Mouse (Mus musculus) midbrain, embryonic 12.5 days (tissue): ENCODE measurements around the gene Wif1. TPM values are rescaled to one million over a fixed set of nuclear protein-coding genes. Genes with fewer than 3 reads are reported as not detected.
A peak's percentile ranks its signal among the peaks of the same experiment; 100 is the strongest.

Experiments used
- ATAC-seq: fragments of 200-750 bp; cut with Nextera tagmentation; 2 replicates; pipeline ENCODE4 v1.8.0; 2017; ENCODE audit warnings: low read depth, moderate TSS enrichment, moderate library complexity; ENCODE audit not compliant: low FRiP score
- H3K27ac ChIP-seq: fragments of 300-500 bp; sonication (generic); replicated peaks from 2 replicates; pipeline ENCODE4 v1.5.1; 2016; ENCODE audit warnings: mild to moderate bottlenecking
- H3K27me3 ChIP-seq: fragments of 300-500 bp; sonication (generic); 2 replicates; pipeline ENCODE4 v1.6.1; 2016; ENCODE audit warnings: mild to moderate bottlenecking
- H3K36me3 ChIP-seq: fragments of 300-500 bp; sonication (generic); 2 replicates; pipeline ENCODE4 v1.6.1; 2016
- H3K4me1 ChIP-seq: fragments of 300-500 bp; sonication (generic); 2 replicates; pipeline ENCODE4 v1.6.1; 2016
- H3K4me2 ChIP-seq: fragments of 300-500 bp; sonication (generic); replicated peaks from 2 replicates; pipeline ENCODE4 v1.6.1; 2016; ENCODE audit warnings: mild to moderate bottlenecking, moderate library complexity
- H3K4me3 ChIP-seq: fragments of 300-500 bp; sonication (generic); 2 replicates; pipeline ENCODE4 v1.5.1; 2016; ENCODE audit warnings: mild to moderate bottlenecking
- H3K9ac ChIP-seq: fragments of 300-500 bp; sonication (generic); replicated peaks from 2 replicates; pipeline ENCODE4 v1.6.1; 2016; ENCODE audit warnings: mild to moderate bottlenecking, moderate library complexity
- H3K9me3 ChIP-seq: fragments of 300-500 bp; sonication (generic); 2 replicates; pipeline ENCODE4 v1.6.1; 2016; ENCODE audit warnings: mild to moderate bottlenecking
- WGBS: fragments of 180-500 bp; shearing (Covaris S2); methylation state at CpG from one replicate; pipeline ENCODE4 v1.1.7; 2016; 5-methylcytosine and 5-hydroxymethylcytosine counted together
- polyA plus RNA-seq: library from polyadenylated mRNA; unstranded; fragments of >200 nt; fragmentation: Nextera tagmentation; extraction: Ambion mirVana; gene quantifications from 2 replicates; pipeline ENCODE4 v1.2.1, GENCODE M21; 2016

Gene Wif1
- 5.7 and 8.2 TPM in 2 replicates for polyA plus RNA-seq

- under 1% methylated on average over 49 of the region's 49 CpGs for WGBS
- peak within 1 kb of the TSS; percentile 58 for H3K9ac ChIP-seq
- no peak within 1 kb of the TSS for H3K27ac ChIP-seq
- H3K9me3 ChIP-seq, result no peaks in the 10 kb centered on the region
- peaks cover 5% of the 10 kb centered on the region; the same call in 1 of the 2 replicates for H3K4me1 ChIP-seq
- no peaks in the 10 kb centered on the region for H3K36me3 ChIP-seq
- H3K4me3 ChIP-seq, result peak within 1 kb of the TSS; percentile 51
- peak; percentile 96 for ATAC-seq
- peaks cover 35% of the 10 kb centered on the region for H3K27me3 ChIP-seq
- H3K4me2 ChIP-seq, result peak within 1 kb of the TSS; percentile 90
These were observed at the start of gene Wif1 for GRCm38 (mm10) chr10:121033826-121034568. Gene Wif1 (plus strand): TSS chr10:121033960.

GRCm38 (mm10) chr10:121002135-121002534, 31.6 kb upstream of the Wif1 start:
- Histone ChIP-seq H3K4me3 (no peak overlapping the region), H3K9ac (no peak overlapping the region), H3K27ac (no peak overlapping the region), H3K4me2 (no peak overlapping the region), H3K4me1 (no peaks in the 10 kb centered on the region), H3K36me3 (no peaks in the 10 kb centered on the region), H3K27me3 (no peaks in the 10 kb centered on the region), H3K9me3 (no peaks in the 10 kb centered on the region)
- WGBS, result 87% methylated on average over 2 of the region's 2 CpGs
- ATAC-seq, result no peak

GRCm38 (mm10) chr10:121011496-121011895, 22.3 kb upstream of the Wif1 start:
- 86% methylated on average over 4 of the region's 4 CpGs for WGBS
- ATAC-seq, result no peak
- Histone ChIP-seq H3K27me3 (no peaks in the 10 kb centered on the region), H3K9ac (no peak overlapping the region), H3K4me1 (no peaks in the 10 kb centered on the region), H3K27ac (no peak overlapping the region), H3K9me3 (no peaks in the 10 kb centered on the region; the same call in 1 of the 2 replicates), H3K36me3 (no peaks in the 10 kb centered on the region), H3K4me3 (no peak overlapping the region), H3K4me2 (no peak overlapping the region)

- H3K36me3 ChIP-seq, result no peaks in the 10 kb centered on the region
- peaks cover 6% of the 10 kb centered on the region; the same call in 1 of the 2 replicates for H3K9me3 ChIP-seq
- 96% methylated on average over 8 of the region's 8 CpGs for WGBS
- no peak overlapping the region for H3K4me2 ChIP-seq
- peaks cover 9% of the 10 kb centered on the region for H3K4me1 ChIP-seq
- H3K4me3 ChIP-seq, result no peak overlapping the region
- peak overlapping the region; percentile 49; the same call in 1 of the 2 replicates for H3K27ac ChIP-seq
- no peaks in the 10 kb centered on the region for H3K27me3 ChIP-seq
- H3K9ac ChIP-seq, result no peak overlapping the region
- no peak for ATAC-seq
These were observed 17.5 kb upstream of the Wif1 start for GRCm38 (mm10) chr10:121016291-121016690.

GRCm38 (mm10) chr10:121016711-121017503, 16.9 kb upstream of the Wif1 start:
- Histone ChIP-seq H3K27me3 (no peaks in the 10 kb centered on the region), H3K4me2 (no peak overlapping the region), H3K27ac (peak overlapping the region; percentile 49), H3K9ac (no peak overlapping the region), H3K36me3 (no peaks in the 10 kb centered on the region), H3K4me1 (peaks cover 9% of the 10 kb centered on the region), H3K9me3 (peaks cover 6% of the 10 kb centered on the region; the same call in 1 of the 2 replicates), H3K4me3 (no peak overlapping the region)
- 27% methylated on average over 18 of the region's 18 CpGs for WGBS
- no peak for ATAC-seq

- no peak overlapping the region for H3K4me2 ChIP-seq
- no peak overlapping the region for H3K27ac ChIP-seq
- no peak overlapping the region for H3K4me3 ChIP-seq
- no peaks in the 10 kb centered on the region for H3K4me1 ChIP-seq
- 57% methylated on average over 5 of the region's 5 CpGs for WGBS
- 0 out of 2 replicates have a peak, but pooled peaks cover 6% of the 10 kb centered on the region for H3K9me3 ChIP-seq
- H3K36me3 ChIP-seq, result no peaks in the 10 kb centered on the region
- ATAC-seq, result no peak
- no peak overlapping the region for H3K9ac ChIP-seq
- H3K27me3 ChIP-seq, result no peaks in the 10 kb centered on the region
These were observed 10.8 kb upstream of the Wif1 start for GRCm38 (mm10) chr10:121022951-121023350.

- peaks cover 5% of the 10 kb centered on the region; the same call in 1 of the 2 replicates for H3K4me1 ChIP-seq
- 19% methylated on average over 7 of the region's 7 CpGs for WGBS
- H3K27me3 ChIP-seq, result peaks cover 35% of the 10 kb centered on the region
- H3K4me3 ChIP-seq, result no peak overlapping the region
- no peak overlapping the region for H3K27ac ChIP-seq
- H3K36me3 ChIP-seq, result no peaks in the 10 kb centered on the region
- no peak overlapping the region for H3K9ac ChIP-seq
- H3K4me2 ChIP-seq, result no peak overlapping the region
- no peak for ATAC-seq
- H3K9me3 ChIP-seq, result no peaks in the 10 kb centered on the region
These were observed 2.0 kb upstream of the Wif1 start for GRCm38 (mm10) chr10:121031802-121032201.

GRCm38 (mm10) chr10:121033128-121033791, 500 bp upstream of the Wif1 start:
- Histone ChIP-seq H3K27me3 (peaks cover 35% of the 10 kb centered on the region), H3K9me3 (no peaks in the 10 kb centered on the region), H3K4me2 (peak overlapping the region; percentile 90), H3K4me3 (peak overlapping the region; percentile 51), H3K4me1 (peaks cover 5% of the 10 kb centered on the region; the same call in 1 of the 2 replicates), H3K27ac (no peak overlapping the region), H3K9ac (peak overlapping the region; percentile 58; the same call in 1 of the 2 replicates), H3K36me3 (no peaks in the 10 kb centered on the region)
- under 1% methylated on average over 25 of the region's 25 CpGs for WGBS
- ATAC-seq, result peak; percentile 85

GRCm38 (mm10) chr10:121034569-121034947, 798 bp downstream of the Wif1 start:
- H3K27ac ChIP-seq, result no peak overlapping the region
- H3K27me3 ChIP-seq, result peaks cover 35% of the 10 kb centered on the region
- H3K9ac ChIP-seq, result no peak overlapping the region
- ATAC-seq, result no peak
- H3K36me3 ChIP-seq, result no peaks in the 10 kb centered on the region
- no peaks in the 10 kb centered on the region for H3K9me3 ChIP-seq
- peak overlapping the region; percentile 90 for H3K4me2 ChIP-seq
- WGBS, result 23% methylated on average over 5 of the region's 5 CpGs
- peak overlapping the region; percentile 51 for H3K4me3 ChIP-seq
- H3K4me1 ChIP-seq, result peaks cover 5% of the 10 kb centered on the region; the same call in 1 of the 2 replicates

- 97% methylated on average over 4 of the region's 4 CpGs for WGBS
- no peak for ATAC-seq
These were observed 5.0 kb downstream of the Wif1 start for GRCm38 (mm10) chr10:121038556-121039284.

GRCm38 (mm10) chr10:121040911-121041310, 7.2 kb downstream of the Wif1 start:
- no peaks in the 10 kb centered on the region for H3K36me3 ChIP-seq
- peaks cover 7% of the 10 kb centered on the region for H3K27me3 ChIP-seq
- H3K4me1 ChIP-seq, result 0 out of 2 replicates have a peak, but pooled peaks cover 2% of the 10 kb centered on the region
- H3K4me3 ChIP-seq, result no peak overlapping the region
- H3K4me2 ChIP-seq, result no peak overlapping the region
- H3K27ac ChIP-seq, result no peak overlapping the region
- no peak for ATAC-seq
- H3K9ac ChIP-seq, result no peak overlapping the region
- WGBS, result 73% methylated on average over 14 of the region's 14 CpGs
- no peaks in the 10 kb centered on the region for H3K9me3 ChIP-seq

More at GRCm38 (mm10) chr10:121038556-121039284, 5.0 kb downstream of the Wif1 start:
- Histone ChIP-seq H3K27me3 (peaks cover 18% of the 10 kb centered on the region), H3K4me1 (peaks cover 7% of the 10 kb centered on the region; the same call in 1 of the 2 replicates), H3K9me3 (no peaks in the 10 kb centered on the region), H3K36me3 (no peaks in the 10 kb centered on the region), H3K4me2 (no peak overlapping the region), H3K9ac (no peak overlapping the region), H3K4me3 (no peak overlapping the region), H3K27ac (no peak overlapping the region)
